Mouse (Mus musculus) intestine, embryonic 15.5 days (tissue): ENCODE data around the gene Nell2. TPM values are rescaled to one million over a fixed set of nuclear protein-coding genes. Genes with fewer than 3 reads are reported as not detected.
"Not testable (repeated sequence)": the region's sequence is repeated elsewhere in the genome, so short reads cannot be mapped to it uniquely, and the experiment has no call there.

ENCODE experiments used
- ATAC-seq: fragments of 200-750 bp; cut with Nextera tagmentation; 2 replicates; pipeline ENCODE4 v1.8.0; 2017; ENCODE audit warnings: moderate TSS enrichment, moderate library complexity
- H3K27ac ChIP-seq: fragments of 300-500 bp; sonication (generic); 2 replicates; pipeline ENCODE4 v1.5.1; 2015; ENCODE audit warnings: mild to moderate bottlenecking, inconsistent platforms
- H3K27me3 ChIP-seq: fragments of 300-500 bp; sonication (generic); replicated peaks from 2 replicates; pipeline ENCODE4 v1.6.1; 2015; ENCODE audit warnings: inconsistent platforms
- H3K36me3 ChIP-seq: fragments of 300-500 bp; sonication (generic); 2 replicates; pipeline ENCODE4 v1.6.1; 2015; ENCODE audit warnings: inconsistent platforms
- H3K4me1 ChIP-seq: fragments of 300-500 bp; sonication (generic); replicated peaks from 2 replicates; pipeline ENCODE4 v1.6.1; 2015; ENCODE audit warnings: inconsistent platforms
- H3K4me2 ChIP-seq: fragments of 300-500 bp; sonication (generic); replicated peaks from 2 replicates; pipeline ENCODE4 v1.6.1; 2015; ENCODE audit warnings: mild to moderate bottlenecking, inconsistent platforms
- H3K4me3 ChIP-seq: fragments of 300-500 bp; sonication (generic); replicated peaks from 2 replicates; pipeline ENCODE4 v1.5.1; 2015; ENCODE audit warnings: inconsistent platforms
- H3K9ac ChIP-seq: fragments of 300-500 bp; sonication (generic); 2 replicates; pipeline ENCODE4 v1.6.1; 2015; ENCODE audit warnings: inconsistent platforms
- H3K9me3 ChIP-seq: fragments of 300-500 bp; sonication (generic); 2 replicates; pipeline ENCODE4 v1.6.1; 2016; ENCODE audit warnings: inconsistent platforms
- WGBS: fragments of 180-500 bp; shearing (Covaris S2); methylation state at CpG from one replicate; pipeline ENCODE4 v1.1.7; 2015; 5-methylcytosine and 5-hydroxymethylcytosine counted together
- polyA plus RNA-seq: library from polyadenylated mRNA; unstranded; fragments of >200 nt; fragmentation: Nextera tagmentation; extraction: Ambion mirVana; gene quantifications from 2 replicates; pipeline ENCODE4 v1.2.1, GENCODE M21; 2015

The Nell2 gene
- polyA plus RNA-seq, 1 experiment from 2014 or later: 13.7 TPM

- no peaks in the 10 kb centered on the region for H3K36me3 ChIP-seq
- 46% methylated on average over 9 of the region's 9 CpGs for WGBS
Observed at GRCm38 (mm10) chr15:95257131-95257530, 271.2 kb downstream of the Nell2 start.

GRCm38 (mm10) chr15:95245516-95245915 is 282.8 kb downstream of the Nell2 start:
- H3K27me3 ChIP-seq: no peaks in the 10 kb centered on the region
- WGBS: 90% methylated on average over 11 of the region's 11 CpGs
- no peak overlapping the region for H3K27ac ChIP-seq
- H3K4me2 ChIP-seq: no peak overlapping the region
- H3K9me3 ChIP-seq: no peaks in the 10 kb centered on the region
- ATAC-seq: no peak
- no peak overlapping the region for H3K9ac ChIP-seq
- no peak overlapping the region for H3K4me3 ChIP-seq
- no peaks in the 10 kb centered on the region for H3K4me1 ChIP-seq
- no peaks in the 10 kb centered on the region for H3K36me3 ChIP-seq

More at GRCm38 (mm10) chr15:95257131-95257530, 271.2 kb downstream of the Nell2 start:
- Histone ChIP-seq H3K4me1 (no peaks in the 10 kb centered on the region), H3K9ac (no peak overlapping the region), H3K4me2 (no peak overlapping the region), H3K27ac (no peak overlapping the region), H3K4me3 (no peak overlapping the region), H3K27me3 (no peaks in the 10 kb centered on the region), H3K9me3 (no peaks in the 10 kb centered on the region)
- ATAC-seq: no peak

GRCm38 (mm10) chr15:95243876-95244275 is 284.5 kb downstream of the Nell2 start:
- 76% methylated on average over 8 of the region's 8 CpGs for WGBS

GRCm38 (mm10) chr15:95241161-95241560 is 287.2 kb downstream of the Nell2 start:
- ATAC-seq: no peak
- Histone ChIP-seq H3K27me3 (no peaks in the 10 kb centered on the region), H3K27ac (no peak overlapping the region), H3K9me3 (no peaks in the 10 kb centered on the region), H3K4me3 (no peak overlapping the region), H3K36me3 (no peaks in the 10 kb centered on the region), H3K4me2 (no peak overlapping the region), H3K4me1 (no peaks in the 10 kb centered on the region), H3K9ac (no peak overlapping the region)
- 95% methylated on average over 3 of the region's 3 CpGs for WGBS

More at GRCm38 (mm10) chr15:95243876-95244275, 284.5 kb downstream of the Nell2 start:
- Histone ChIP-seq H3K4me1 (no peaks in the 10 kb centered on the region), H3K9ac (no peak overlapping the region), H3K27me3 (no peaks in the 10 kb centered on the region), H3K9me3 (no peaks in the 10 kb centered on the region), H3K27ac (no peak overlapping the region), H3K4me2 (no peak overlapping the region), H3K4me3 (no peak overlapping the region), H3K36me3 (no peaks in the 10 kb centered on the region)
- no peak for ATAC-seq

GRCm38 (mm10) chr15:95237021-95237420 is 291.3 kb downstream of the Nell2 start:
- 93% methylated on average over 2 of the region's 2 CpGs for WGBS
- H3K4me3 ChIP-seq, H3K9me3 ChIP-seq, H3K27me3 ChIP-seq, H3K4me2 ChIP-seq, ATAC-seq, H3K27ac ChIP-seq, H3K4me1 ChIP-seq, H3K36me3 ChIP-seq, H3K9ac ChIP-seq: not testable (repeated sequence)

- Histone ChIP-seq H3K36me3 (no peaks in the 10 kb centered on the region), H3K4me3 (no peak overlapping the region), H3K9ac (no peak overlapping the region), H3K27ac (no peak overlapping the region), H3K4me1 (no peaks in the 10 kb centered on the region), H3K4me2 (no peak overlapping the region), H3K9me3 (no peaks in the 10 kb centered on the region), H3K27me3 (no peaks in the 10 kb centered on the region)
- 87% methylated on average over 3 of the region's 3 CpGs for WGBS
- ATAC-seq: no peak
Observed at GRCm38 (mm10) chr15:95236509-95236908, 291.9 kb downstream of the Nell2 start.

- no peaks in the 10 kb centered on the region for H3K4me1 ChIP-seq
- H3K4me3 ChIP-seq: no peak overlapping the region
- WGBS: 79% methylated on average over 13 of the region's 13 CpGs
- H3K27me3 ChIP-seq: no peaks in the 10 kb centered on the region
- H3K27ac ChIP-seq: no peak overlapping the region
- no peak for ATAC-seq
- H3K4me2 ChIP-seq: no peak overlapping the region
- H3K9ac ChIP-seq: no peak overlapping the region
- no peaks in the 10 kb centered on the region for H3K9me3 ChIP-seq
- H3K36me3 ChIP-seq: no peaks in the 10 kb centered on the region
Observed at GRCm38 (mm10) chr15:95231171-95231570, 297.2 kb downstream of the Nell2 start.

- Histone ChIP-seq H3K9me3 (no peaks in the 10 kb centered on the region), H3K4me1 (no peaks in the 10 kb centered on the region), H3K4me2 (no peak overlapping the region), H3K27ac (no peak overlapping the region), H3K36me3 (no peaks in the 10 kb centered on the region), H3K9ac (no peak overlapping the region), H3K4me3 (no peak overlapping the region), H3K27me3 (no peaks in the 10 kb centered on the region)
- 80% methylated on average over 12 of the region's 12 CpGs for WGBS
- ATAC-seq: no peak
Observed at GRCm38 (mm10) chr15:95216640-95217365, 311.6 kb downstream of the Nell2 start.

- no peak overlapping the region for H3K9ac ChIP-seq
- no peak for ATAC-seq
- no peaks in the 10 kb centered on the region for H3K4me1 ChIP-seq
- no peak overlapping the region for H3K4me3 ChIP-seq
- H3K27me3 ChIP-seq: no peaks in the 10 kb centered on the region
- 75% methylated on average over 4 of the region's 4 CpGs for WGBS
- H3K9me3 ChIP-seq: no peaks in the 10 kb centered on the region
- no peak overlapping the region for H3K4me2 ChIP-seq
- no peaks in the 10 kb centered on the region for H3K36me3 ChIP-seq
- no peak overlapping the region for H3K27ac ChIP-seq
Observed at GRCm38 (mm10) chr15:95210551-95210950, 317.8 kb downstream of the Nell2 start.

GRCm38 (mm10) chr15:95209186-95209585 is 319.2 kb downstream of the Nell2 start:
- ATAC-seq: no peak
- Histone ChIP-seq H3K9ac (no peak overlapping the region), H3K4me3 (no peak overlapping the region), H3K4me2 (no peak overlapping the region), H3K36me3 (no peaks in the 10 kb centered on the region), H3K27ac (no peak overlapping the region), H3K27me3 (no peaks in the 10 kb centered on the region), H3K9me3 (no peaks in the 10 kb centered on the region), H3K4me1 (no peaks in the 10 kb centered on the region)
- 65% methylated on average over 4 of the region's 4 CpGs for WGBS

GRCm38 (mm10) chr15:95193661-95194280 is 334.6 kb downstream of the Nell2 start:
- H3K27ac ChIP-seq: no peak overlapping the region
- WGBS: 63% methylated on average over 9 of the region's 9 CpGs
- no peaks in the 10 kb centered on the region for H3K27me3 ChIP-seq
- ATAC-seq: no peak
- H3K4me2 ChIP-seq: no peak overlapping the region
- H3K9me3 ChIP-seq: no peaks in the 10 kb centered on the region
- H3K4me1 ChIP-seq: no peaks in the 10 kb centered on the region
- H3K9ac ChIP-seq: no peak overlapping the region
- no peaks in the 10 kb centered on the region for H3K36me3 ChIP-seq
- no peak overlapping the region for H3K4me3 ChIP-seq

- H3K36me3 ChIP-seq: no peaks in the 10 kb centered on the region
- H3K27me3 ChIP-seq: no peaks in the 10 kb centered on the region
- H3K4me1 ChIP-seq: no peaks in the 10 kb centered on the region
- H3K4me3 ChIP-seq: no peak overlapping the region
- no peak overlapping the region for H3K9ac ChIP-seq
- no peak for ATAC-seq
- no peaks in the 10 kb centered on the region for H3K9me3 ChIP-seq
- no peak overlapping the region for H3K27ac ChIP-seq
- WGBS: 80% methylated on average over 8 of the region's 8 CpGs
- H3K4me2 ChIP-seq: no peak overlapping the region
Observed at GRCm38 (mm10) chr15:95192951-95193350, 335.4 kb downstream of the Nell2 start.

GRCm38 (mm10) chr15:95186226-95186625 is 342.1 kb downstream of the Nell2 start:
- Histone ChIP-seq H3K9me3 (no peaks in the 10 kb centered on the region), H3K9ac (no peak overlapping the region), H3K27ac (no peak overlapping the region), H3K36me3 (no peaks in the 10 kb centered on the region), H3K4me2 (no peak overlapping the region), H3K4me1 (no peaks in the 10 kb centered on the region), H3K4me3 (no peak overlapping the region), H3K27me3 (0 out of 2 replicates have a peak, but pooled peaks cover 3% of the 10 kb centered on the region)
- ATAC-seq: no peak
- 43% methylated on average over 10 of the region's 10 CpGs for WGBS
